Mouse (Mus musculus): Measurements from ENCODE around the gene Gm11634.
"Not testable (repeated sequence)": the region's sequence is repeated elsewhere in the genome, so short reads cannot be mapped to it uniquely, and the experiment has no call there.

The Gm11634 gene

DNA sequence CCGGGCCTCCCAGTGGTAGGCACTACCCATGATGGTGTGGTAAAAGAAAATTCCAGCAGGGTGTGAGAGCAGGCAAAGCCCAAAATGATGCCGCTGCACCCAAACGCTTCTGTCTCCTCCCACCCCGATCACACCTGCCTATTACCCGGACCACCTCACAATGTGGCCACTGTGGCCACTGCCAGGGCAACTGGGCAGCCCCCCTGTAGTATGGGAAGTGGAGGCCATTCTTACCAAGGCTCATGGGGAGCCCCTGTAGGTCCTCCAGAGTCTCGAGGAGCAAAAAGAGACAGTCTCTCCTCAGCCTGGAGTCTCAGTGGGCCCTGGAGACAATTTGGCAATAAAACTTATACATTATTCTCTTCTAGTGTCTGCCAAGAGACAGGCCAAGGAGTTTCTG is at the start of gene Gm11634:
Gene Gm11634 (minus strand): TSS at position 101 of the 400 bp plus-strand sequence.
- DNase-seq (ENCODE audit: low read depth, low spot score) = no peak

DNA sequence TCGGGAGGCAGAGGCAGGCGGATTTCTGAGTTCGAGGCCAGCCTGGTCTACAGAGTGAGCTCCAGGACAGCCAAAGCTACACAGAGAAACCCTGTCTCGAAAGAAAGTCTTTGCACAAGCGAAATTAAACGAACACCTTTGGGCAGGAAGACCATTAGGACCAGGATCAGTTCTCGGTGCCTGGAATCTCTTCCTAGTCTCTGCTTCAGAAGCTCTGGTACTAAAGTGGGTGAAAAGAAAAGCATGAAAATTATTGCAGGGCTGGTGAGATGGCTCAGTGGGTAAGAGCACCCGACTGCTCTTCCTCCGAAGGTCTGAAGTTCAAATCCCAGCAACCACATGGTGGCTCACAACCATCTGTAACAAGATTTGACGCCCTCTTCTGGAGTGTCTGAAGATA is 48.0 kb upstream of the Gm11634 start:
- DNase-seq (ENCODE audit: low read depth, low spot score) = not testable (repeated sequence)

DNA sequence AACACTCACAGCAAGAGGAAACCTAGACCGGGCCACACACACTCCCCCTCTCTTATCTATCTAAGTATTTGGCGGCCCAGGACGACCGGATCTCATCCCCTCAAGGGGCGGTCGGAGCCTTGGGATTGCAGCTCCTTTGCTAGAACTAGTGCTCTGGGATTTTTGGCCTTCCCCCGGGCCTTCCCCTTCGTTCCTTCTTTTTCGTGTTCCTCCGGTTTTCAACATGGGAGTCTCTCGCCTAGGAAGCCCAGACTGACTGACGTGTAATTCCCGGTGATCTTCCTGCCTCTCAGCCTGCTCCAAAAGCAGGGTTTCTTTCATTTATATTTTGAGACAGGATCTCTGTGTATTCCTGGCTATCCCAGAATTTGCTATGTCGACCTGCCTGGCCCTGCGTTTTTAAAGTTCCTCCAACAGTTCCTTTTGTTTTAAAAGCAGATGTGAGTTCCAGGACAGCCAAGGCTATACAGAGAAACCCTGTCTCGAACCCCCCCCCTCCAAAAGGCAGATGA is 47.3 kb upstream of the Gm11634 start:
- not testable (repeated sequence) for DNase-seq (ENCODE audit: low read depth, low spot score)

DNA sequence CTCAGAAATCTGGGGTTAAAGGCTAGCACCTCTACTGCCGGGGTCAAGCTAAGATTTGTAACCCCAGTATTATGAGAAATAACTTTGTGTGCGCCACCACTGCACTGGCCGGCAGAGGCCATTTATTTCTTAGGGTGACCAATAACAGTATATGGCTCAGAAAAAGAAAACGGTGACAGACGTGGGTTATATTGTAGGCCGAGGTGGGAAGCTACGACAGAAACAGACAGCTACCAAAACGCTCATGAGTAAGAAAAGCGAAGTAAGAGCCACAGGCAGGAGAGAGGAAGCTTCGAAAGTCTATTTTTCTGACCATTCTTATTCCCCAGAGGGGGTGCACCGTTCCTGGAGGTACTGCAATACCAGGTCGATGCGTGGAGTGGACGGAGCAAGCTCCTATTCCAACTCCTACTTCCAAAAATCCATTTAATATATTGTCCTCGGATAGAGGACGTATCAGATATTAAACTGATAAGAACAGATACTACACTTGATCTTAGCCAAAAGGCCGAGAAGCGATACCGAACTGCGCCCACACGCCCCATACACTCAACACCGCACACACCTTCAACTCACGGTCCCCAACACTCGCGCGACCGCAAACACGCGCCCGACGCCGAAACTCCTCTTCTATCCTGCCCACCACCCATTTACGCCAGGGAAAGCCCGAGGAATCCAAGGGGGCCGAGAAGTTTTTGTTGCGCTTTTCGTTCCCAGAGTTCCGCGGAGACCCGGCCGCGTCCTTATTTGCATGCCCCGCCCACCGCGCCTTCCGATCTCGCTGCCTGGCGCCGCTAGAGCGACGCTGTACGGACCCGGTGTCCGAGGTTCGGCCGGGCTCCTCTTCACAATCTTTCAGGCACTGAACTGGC is 46.6 kb upstream of the Gm11634 start:
- DNase-seq (ENCODE audit: low read depth, low spot score) = not testable (repeated sequence)

- not testable (repeated sequence) for DNase-seq (ENCODE audit: low read depth, low spot score)
Measured at GRCm38 (mm10) chr11:101645043-101645410, 46.0 kb upstream of the Gm11634 start.

- no peak for DNase-seq (ENCODE audit: low read depth, low spot score)
Measured at GRCm38 (mm10) chr11:101644591-101644990, 45.5 kb upstream of the Gm11634 start.

DNA sequence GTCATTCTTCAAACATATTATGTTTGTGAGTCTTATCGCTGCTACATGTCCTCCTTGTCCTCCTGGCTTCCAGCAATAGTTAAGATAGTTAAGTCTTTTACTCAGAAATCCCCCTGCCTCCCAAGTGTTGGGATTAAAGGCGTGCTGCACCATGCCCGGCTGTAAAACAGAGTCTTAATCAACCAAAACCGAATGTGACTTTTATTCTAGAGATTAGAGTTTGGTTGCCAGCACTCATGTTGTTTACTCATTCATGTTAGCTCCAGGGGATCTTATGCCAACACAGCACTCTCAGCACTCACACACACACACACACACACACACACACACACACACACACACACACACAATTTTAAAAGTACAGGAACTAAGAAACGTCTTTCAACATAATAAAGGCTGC is 43.9 kb upstream of the Gm11634 start:
- no peak for DNase-seq (ENCODE audit: low read depth, low spot score)

- DNase-seq (ENCODE audit: low read depth, low spot score) = not testable (repeated sequence)
Measured at GRCm38 (mm10) chr11:101641710-101642642, 42.9 kb upstream of the Gm11634 start.

DNA sequence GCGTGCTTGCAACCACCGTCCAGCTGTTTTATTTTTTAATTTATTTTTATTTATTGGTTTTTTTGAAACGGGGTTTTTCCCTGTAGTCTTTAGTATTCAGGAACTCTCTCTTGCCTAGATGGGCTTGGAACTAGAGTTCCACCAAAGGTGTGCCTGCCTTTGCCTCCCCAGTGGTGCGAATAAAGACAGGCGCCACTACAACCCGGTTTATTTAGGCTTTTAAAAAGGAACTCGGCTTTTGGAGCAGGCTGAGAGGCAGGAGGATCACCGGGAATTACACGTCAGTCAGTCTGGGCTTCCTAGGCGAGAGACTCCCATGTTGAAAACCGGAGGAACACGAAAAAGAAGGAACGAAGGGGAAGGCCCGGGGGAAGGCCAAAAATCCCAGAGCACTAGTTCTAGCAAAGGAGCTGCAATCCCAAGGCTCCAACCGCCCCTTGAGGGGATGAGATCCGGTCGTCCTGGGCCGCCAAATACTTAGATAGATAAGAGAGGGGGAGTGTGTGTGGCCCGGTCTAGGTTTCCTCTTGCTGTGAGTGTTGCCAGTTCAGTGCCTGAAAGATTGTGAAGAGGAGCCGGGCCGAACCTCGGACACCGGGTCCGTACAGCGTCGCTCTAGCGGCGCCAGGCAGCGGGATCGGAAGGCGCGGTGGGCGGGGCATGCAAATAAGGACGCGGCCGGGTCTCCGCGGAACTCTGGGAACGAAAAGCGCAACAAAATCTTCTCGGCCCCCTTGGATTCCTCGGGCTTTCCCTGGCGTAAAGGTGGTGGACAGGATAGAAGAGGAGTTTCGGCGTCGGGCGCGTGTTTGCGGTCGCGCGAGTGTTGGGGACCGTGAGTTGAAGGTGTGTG is 42.0 kb upstream of the Gm11634 start:
- DNase-seq (ENCODE audit: low read depth, low spot score) = not testable (repeated sequence)

DNA sequence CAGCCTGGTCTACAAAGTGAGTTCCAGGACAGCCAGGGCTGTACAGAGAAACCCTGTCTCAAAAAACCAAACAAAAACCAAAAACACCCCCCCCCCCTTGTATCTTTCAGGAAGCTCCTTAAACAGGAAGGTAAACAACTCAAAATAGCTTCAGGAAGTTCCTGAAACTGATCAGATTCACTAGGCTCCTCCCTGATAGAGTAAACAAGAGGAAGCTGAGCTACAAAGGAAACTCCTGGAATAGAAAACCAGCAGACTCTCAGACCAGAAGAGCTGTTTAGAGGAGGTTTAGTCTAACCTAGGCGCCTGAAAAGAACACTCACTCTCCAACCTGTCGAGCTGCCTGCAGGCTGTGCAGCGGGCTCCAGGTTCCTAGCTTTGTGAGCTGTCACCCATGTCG is 40.7 kb upstream of the Gm11634 start:
- DNase-seq (ENCODE audit: low read depth, low spot score) = no peak

- DNase-seq (ENCODE audit: low read depth, low spot score) = no peak
Measured at GRCm38 (mm10) chr11:101635660-101636059, 36.6 kb upstream of the Gm11634 start.

DNA sequence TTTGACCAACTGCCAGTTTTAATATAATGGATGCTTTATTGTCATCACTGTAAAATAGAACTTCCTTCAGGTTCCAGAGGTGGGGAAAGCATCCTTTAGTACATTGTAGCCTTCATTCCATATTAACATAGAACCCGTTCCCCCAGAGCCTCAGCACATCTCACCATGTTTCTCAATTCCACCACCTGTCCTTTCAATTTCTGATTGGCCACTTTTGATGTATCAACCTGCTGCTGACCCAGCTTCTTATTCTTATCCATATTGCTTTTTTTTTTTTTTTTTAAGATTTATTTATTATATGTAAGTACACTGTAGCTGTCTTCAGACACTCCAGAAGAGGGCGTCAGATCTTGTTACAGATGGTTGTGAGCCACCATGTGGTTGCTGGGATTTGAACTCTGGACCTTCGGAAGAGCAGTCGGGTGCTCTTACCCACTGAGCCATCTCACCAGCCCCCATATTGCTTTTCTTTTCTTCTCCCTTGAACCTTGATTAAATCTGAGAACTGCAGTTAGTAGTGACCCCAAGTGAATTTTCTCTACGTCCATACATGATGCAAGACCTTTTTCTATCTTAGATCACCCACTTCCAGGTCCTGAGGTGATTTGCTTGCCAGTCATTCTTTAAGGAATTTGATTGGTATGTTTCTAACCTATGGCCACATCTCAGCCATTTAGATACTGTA is 29.8 kb upstream of the Gm11634 start:
- DNase-seq (ENCODE audit: low read depth, low spot score) = not testable (repeated sequence)

- peak; percentile 95 for DNase-seq (ENCODE audit: low read depth, low spot score)
Measured at GRCm38 (mm10) chr11:101627857-101628559, 29.0 kb upstream of the Gm11634 start.

- peak; percentile 98 for DNase-seq (ENCODE audit: low read depth, low spot score)
Measured at GRCm38 (mm10) chr11:101626995-101627856, 28.2 kb upstream of the Gm11634 start, which contains the start of gene Rdm1. Rdm1 (plus strand) TSS chr11:101627195.

GRCm38 (mm10) chr11:101626649-101626994 is 27.6 kb upstream of the Gm11634 start:
- DNase-seq (ENCODE audit: low read depth, low spot score) = no peak

GRCm38 (mm10) chr11:101620022-101620655 is 21.1 kb upstream of the Gm11634 start:
- not testable (repeated sequence) for DNase-seq (ENCODE audit: low read depth, low spot score)

DNA sequence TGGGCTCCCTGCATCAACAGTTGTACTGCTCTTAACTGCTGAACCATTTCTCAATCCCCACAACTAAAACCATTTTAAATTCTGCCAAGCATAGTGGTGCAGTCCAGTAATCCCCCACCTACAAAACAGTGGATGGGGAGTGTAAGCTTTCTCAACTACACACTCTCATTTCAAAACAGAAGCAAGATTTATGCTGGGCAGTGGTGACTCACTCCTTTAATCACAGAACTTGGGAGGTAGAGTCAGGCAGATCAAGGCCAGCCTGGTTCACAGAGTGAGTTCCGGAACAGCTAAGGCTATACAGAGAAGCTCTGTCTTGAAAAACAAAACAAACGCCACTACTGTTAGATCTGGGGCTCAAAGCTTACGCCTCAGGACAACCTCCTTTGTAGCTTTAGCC is 19.5 kb upstream of the Gm11634 start:
- no peak for DNase-seq (ENCODE audit: low read depth, low spot score)

DNA sequence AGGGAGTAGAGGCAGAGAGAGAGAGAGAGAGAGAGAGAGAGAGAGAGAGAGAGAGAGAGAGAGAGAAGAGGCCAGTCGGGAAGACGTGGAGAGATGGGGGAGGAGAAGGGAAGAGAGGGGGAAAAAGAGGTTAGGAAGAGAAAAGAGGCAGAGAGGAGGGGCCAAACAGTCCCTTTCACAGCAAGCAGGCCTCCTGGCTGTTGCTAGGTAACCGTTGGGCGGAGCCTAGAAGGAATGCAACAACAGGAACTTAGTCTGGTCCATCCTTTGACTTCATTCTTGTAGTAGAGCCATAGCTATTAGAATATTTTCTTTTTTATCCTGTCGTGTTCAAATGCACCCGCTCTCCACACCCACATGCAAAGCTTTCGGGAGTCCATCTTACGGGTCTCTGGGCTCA is 18.8 kb upstream of the Gm11634 start:
- DNase-seq (ENCODE audit: low read depth, low spot score) = no peak

All from WW6 (cell line).